Mouse (Mus musculus) myocyte (in vitro differentiated cells): ENCODE measurements at regions not wholly inside any gene's neighbourhood (a gene's known extent, or its start where the extent isn't known, plus 50 kb on each side); places are given as distances from the start of the nearest gene placed in this dataset.

Experiments used
- MYOD1 ChIP-seq, 3 experiments: IDR thresholded peaks; one replicate each; pipeline ENCODE4 v1.6.1; 2011; ENCODE audit warnings: control low read depth in 2 of 3, low read depth in 2 of 3, mild to moderate bottlenecking in 2 of 3, moderate library complexity in 1 of 3; ENCODE audit not compliant: insufficient read length in 2 of 3, control insufficient read depth in 1 of 3
- POLR2A ChIP-seq: IDR thresholded peaks from one replicate; pipeline ENCODE4 v1.6.1; 2011; ENCODE audit warnings: low read depth, mild to moderate bottlenecking, control low read depth, moderate library complexity; ENCODE audit not compliant: insufficient read length
- TCF3 ChIP-seq: IDR thresholded peaks from one replicate; pipeline ENCODE4 v1.6.1; 2011; ENCODE audit warnings: low read depth, control low read depth; ENCODE audit not compliant: insufficient read length

GRCm38 (mm10) chr9:79430417-79430816 is 288.2 kb downstream of the Col12a1 start:
- TF ChIP-seq MYOD1 (IDR thresholded peaks at IDR 0.05; ENCODE audit: control insufficient read depth in 1 of 3, insufficient read length in 2 of 3, low read depth in 2 of 3) (no peak), POLR2A (no peak), TCF3 (no peak)
